Mouse (Mus musculus) heart, adult 2 months (tissue): ENCODE results near the gene Gpr183. TPM values are rescaled to one million over a fixed set of nuclear protein-coding genes. Genes with fewer than 3 reads are reported as not detected.

Experiments
- DNase-seq, 2 experiments: peaks; one replicate each; pipeline ENCODE4 v3.0.0; 2021
- H3K27ac ChIP-seq: fragments of 200-600 bp; 2 replicates; pipeline ENCODE4 v1.8.1; 2022
- H3K27me3 ChIP-seq: fragments of 200-500 bp; 2 replicates; pipeline ENCODE4 v1.6.1; 2012; ENCODE audit warnings: mild to moderate bottlenecking, low read length, inconsistent platforms, mixed read lengths; ENCODE audit not compliant: control insufficient read depth, insufficient read depth
- H3K36me3 ChIP-seq: fragments of 200-500 bp; 2 replicates; pipeline ENCODE4 v1.6.1; 2012; ENCODE audit warnings: low read length, inconsistent platforms; ENCODE audit not compliant: control insufficient read depth, insufficient read depth
- H3K4me1 ChIP-seq: fragments of 200-500 bp; 2 replicates; pipeline ENCODE4 v1.6.1; 2011; ENCODE audit warnings: low read length; ENCODE audit not compliant: control insufficient read depth, insufficient read depth
- H3K4me3 ChIP-seq: fragments of 200-600 bp; 2 replicates; pipeline ENCODE4 v1.8.1; 2022
- H3K79me2 ChIP-seq: fragments of 200-500 bp; replicated peaks from 2 replicates; pipeline ENCODE4 v1.6.1; 2012; ENCODE audit warnings: mild to moderate bottlenecking, inconsistent platforms, low read length, moderate library complexity, mixed read lengths; ENCODE audit not compliant: control insufficient read depth, insufficient read depth
- H3K9ac ChIP-seq: fragments of 200-500 bp; 2 replicates; pipeline ENCODE4 v1.6.1; 2012; ENCODE audit warnings: low read depth, mild to moderate bottlenecking, control low read depth, inconsistent platforms, low read length, mixed read lengths
- CTCF ChIP-seq: fragments of 200-600 bp; IDR thresholded peaks from 2 replicates; pipeline ENCODE4 v1.8.1; 2022; ENCODE audit warnings: antibody characterized with exemption, mild to moderate bottlenecking, moderate library complexity
- EP300 ChIP-seq: fragments of 200-500 bp; IDR thresholded peaks from 2 replicates; pipeline ENCODE4 v1.6.1; 2011; ENCODE audit warnings: low read depth, low read length, control low read depth; ENCODE audit not compliant: insufficient read depth
- POLR2A ChIP-seq: fragments of 200-500 bp; IDR thresholded peaks from 2 replicates; pipeline ENCODE4 v1.6.1; 2011; ENCODE audit warnings: mild to moderate bottlenecking, low read depth, low read length, control low read depth; ENCODE audit not compliant: insufficient read depth
- WGBS: fragments of 180-500 bp; shearing (Covaris S2); methylation state at CpG from one replicate; pipeline ENCODE4 v1.1.7; 2018; 5-methylcytosine and 5-hydroxymethylcytosine counted together
- intact Hi-C: fragments of 180-260 bp; cut with DNase I; formaldehyde crosslinking; loops from one replicate; pipeline ENCODE4 v1.15.1; 2025
- polyA plus RNA-seq: library from polyadenylated mRNA; depleted of rRNA; stranded (reverse); fragments of >200 nt; gene quantifications from 2 replicates; pipeline ENCODE4 v1.2.3, GENCODE M21; 2012
- total RNA-seq, 2 experiments: library from RNA; stranded (reverse); gene quantifications; 2 replicates each; pipeline ENCODE4 v1.2.3; 2021

The Gpr183 gene
- total and polyA plus RNA-seq, 3 experiments, result 0.84 to 1.3 (median 1.1) TPM

DNA sequence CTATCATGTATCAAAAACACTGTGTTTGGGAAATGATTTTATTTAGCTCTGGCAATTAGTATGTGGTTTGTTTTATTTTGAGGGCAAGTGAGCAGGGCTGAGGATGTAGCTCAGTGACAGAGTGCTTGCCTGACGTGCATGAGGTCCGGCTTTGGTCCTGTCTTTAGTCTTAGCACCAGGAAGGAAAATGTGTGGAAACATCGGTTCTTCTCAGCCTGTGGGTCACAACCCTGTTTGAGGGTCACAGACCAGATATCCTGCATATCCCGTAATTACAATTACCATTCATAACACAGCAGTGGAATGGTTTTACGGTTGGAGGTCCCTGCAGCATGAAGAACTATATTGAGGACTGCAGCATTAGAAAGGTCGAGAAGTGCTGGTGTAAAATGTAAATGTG lies 21.0 kb upstream of the Gpr183 start:
- Histone ChIP-seq H3K27ac (no peak overlapping the region), H3K9ac (no peak overlapping the region), H3K79me2 (no peaks in the 10 kb centered on the region), H3K4me3 (no peak overlapping the region), H3K36me3 (peaks cover 2% of the 10 kb centered on the region; the same call in 1 of the 2 replicates), H3K27me3 (no peaks in the 10 kb centered on the region), H3K4me1 (peaks cover 3% of the 10 kb centered on the region)
- DNase-seq, result no peak
- intact Hi-C loops, result no loop called here
- WGBS, result 55% methylated on average over 6 of the region's 6 CpGs
- TF ChIP-seq CTCF, result no peak

DNA sequence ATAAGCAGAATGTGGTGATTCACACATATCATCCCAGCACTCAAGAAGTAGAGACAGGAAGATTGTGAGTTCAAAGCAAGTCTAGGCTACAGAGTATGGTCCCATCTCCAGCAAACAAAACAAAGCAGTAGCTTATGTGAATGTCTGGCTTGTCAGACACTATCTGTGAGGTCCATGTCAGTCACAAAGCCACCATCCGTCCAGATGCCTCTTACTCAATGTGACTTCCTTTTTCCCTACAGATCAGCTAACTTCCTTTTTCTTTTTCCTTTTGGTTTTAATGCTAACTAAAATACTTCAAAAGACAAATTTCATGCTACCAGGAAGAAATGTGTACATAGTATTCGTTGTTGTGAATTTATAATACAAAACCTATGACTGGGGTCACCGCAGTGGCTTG lies 20.5 kb upstream of the Gpr183 start:
- no peak overlapping the region for H3K4me3 ChIP-seq
- WGBS, result 40% methylated on average over 3 of the region's 3 CpGs
- H3K9ac ChIP-seq, result no peak overlapping the region
- peaks cover 3% of the 10 kb centered on the region for H3K4me1 ChIP-seq
- DNase-seq, result no peak
- intact Hi-C loops, result no loop called here
- TF ChIP-seq POLR2A, result no peak
- TF ChIP-seq CTCF, result no peak
- TF ChIP-seq EP300, result no peak
- no peaks in the 10 kb centered on the region for H3K79me2 ChIP-seq
- H3K27ac ChIP-seq, result no peak overlapping the region
- no peaks in the 10 kb centered on the region for H3K27me3 ChIP-seq
- H3K36me3 ChIP-seq, result peaks cover 2% of the 10 kb centered on the region; the same call in 1 of the 2 replicates

DNA sequence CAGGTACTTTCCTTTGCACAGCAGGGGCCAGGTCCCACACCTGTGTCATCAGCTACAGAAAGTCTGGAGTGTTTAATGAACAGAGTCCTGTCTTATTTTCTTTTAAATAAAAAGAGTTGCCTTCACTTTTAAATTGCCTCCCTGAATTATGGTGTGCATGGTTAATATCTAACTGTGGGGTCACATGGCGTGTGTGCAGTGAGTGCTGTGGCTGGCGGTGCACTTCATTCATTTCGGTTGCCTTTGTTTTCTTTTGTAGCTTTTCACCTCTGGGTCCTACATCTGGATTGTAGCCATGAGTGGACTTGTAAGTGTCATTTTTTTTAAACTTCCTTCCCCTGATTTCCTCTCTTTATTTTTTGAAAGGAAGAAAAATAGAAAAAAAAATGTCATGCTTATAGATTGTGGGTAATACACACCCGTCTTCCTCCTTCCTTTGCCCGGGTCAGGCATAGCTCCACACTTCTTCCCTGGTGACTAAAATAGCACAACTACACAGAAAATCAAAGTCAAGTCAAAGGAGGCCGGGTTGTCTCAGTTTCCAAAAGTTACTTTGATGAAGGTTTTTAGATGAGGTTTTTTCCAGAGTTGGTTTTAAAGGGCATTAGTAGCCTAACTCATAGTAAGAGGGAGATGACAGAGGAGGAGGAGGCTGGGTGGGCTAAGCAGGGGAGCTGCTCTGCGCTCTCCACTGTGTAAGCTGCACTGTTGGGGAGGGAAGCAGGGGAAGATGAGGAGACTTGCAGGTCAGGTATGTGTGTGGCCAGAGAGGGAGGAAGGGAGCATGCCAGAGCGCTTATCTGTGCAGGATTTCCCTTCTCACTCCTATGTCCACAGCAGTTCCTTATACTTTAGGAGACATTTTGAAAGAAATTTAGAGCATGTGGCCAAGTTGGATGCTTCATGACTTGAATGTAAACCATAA lies 18.3 kb upstream of the Gpr183 start:
- Histone ChIP-seq H3K36me3 (peaks cover 2% of the 10 kb centered on the region; the same call in 1 of the 2 replicates), H3K4me3 (no peak overlapping the region), H3K9ac (no peak overlapping the region), H3K27ac (no peak overlapping the region; the same call in 1 of the 2 replicates), H3K27me3 (no peaks in the 10 kb centered on the region), H3K79me2 (no peaks in the 10 kb centered on the region), H3K4me1 (peaks cover 3% of the 10 kb centered on the region)
- WGBS, result 40% methylated on average over 8 of the region's 8 CpGs
- DNase-seq, result no peak
- intact Hi-C loops, result loop anchor here (5.0 kb wide), 1 partner anchor 51 kb away; no protein-coding TSS in a partner anchor
- TF ChIP-seq POLR2A (no peak), EP300 (no peak), CTCF (no peak)

DNA sequence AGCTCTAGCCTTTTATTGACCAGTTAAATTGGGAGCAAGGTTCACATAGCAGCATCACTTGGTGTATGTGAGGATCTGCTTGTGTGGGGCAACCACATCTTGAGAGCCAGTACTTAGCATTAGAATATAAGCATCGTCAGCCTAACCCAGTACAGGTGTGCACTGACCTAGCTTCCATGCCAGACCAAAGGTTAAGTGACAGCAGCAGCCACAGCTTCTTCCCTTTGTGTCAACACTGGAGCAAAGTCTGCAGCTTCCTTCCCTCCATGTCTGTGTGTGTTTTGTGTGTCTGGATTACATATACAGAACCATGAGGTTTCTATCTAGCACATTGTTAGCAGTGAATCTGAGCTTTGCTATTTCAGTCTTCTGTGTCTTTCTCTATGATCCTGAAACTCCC lies 16.5 kb upstream of the Gpr183 start:
- intact Hi-C loops, result loop anchor here (5.0 kb wide), 1 partner anchor 49 kb away; no protein-coding TSS in a partner anchor
- Histone ChIP-seq H3K4me3 (no peak overlapping the region), H3K36me3 (peaks cover 2% of the 10 kb centered on the region; the same call in 1 of the 2 replicates), H3K4me1 (peaks cover 2% of the 10 kb centered on the region), H3K79me2 (no peaks in the 10 kb centered on the region), H3K27me3 (no peaks in the 10 kb centered on the region), H3K9ac (no peak overlapping the region), H3K27ac (no peak overlapping the region)
- no peak for TF ChIP-seq EP300
- TF ChIP-seq POLR2A, result no peak
- TF ChIP-seq CTCF, result no peak
- WGBS, result 77% methylated on average over 1 of the region's 1 CpGs
- no peak for DNase-seq

DNA sequence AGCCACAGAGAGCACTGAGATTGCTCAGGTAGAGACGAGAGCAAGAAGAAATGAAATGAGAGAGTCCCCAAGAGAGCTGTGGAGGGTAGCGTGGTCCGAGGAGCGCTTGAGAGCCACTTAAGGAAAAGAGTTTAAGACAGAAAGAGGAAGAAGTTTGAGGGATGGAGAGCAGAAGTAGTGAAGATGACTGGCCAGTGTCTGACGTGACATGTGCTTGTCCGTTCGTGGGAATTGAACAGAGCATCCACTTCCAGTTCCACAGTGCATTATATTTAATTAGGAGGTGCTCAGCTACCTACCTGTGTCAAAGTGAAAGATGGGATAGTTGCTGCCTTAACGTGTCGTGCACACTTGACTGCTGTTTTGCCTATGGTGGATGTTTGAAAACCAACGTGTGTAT lies 8.1 kb upstream of the Gpr183 start:
- no peak overlapping the region for H3K27ac ChIP-seq
- 90% methylated on average over 10 of the region's 10 CpGs for WGBS
- DNase-seq, result no peak
- H3K79me2 ChIP-seq, result peaks cover 3% of the 10 kb centered on the region; the same call in 1 of the 2 replicates
- no peaks in the 10 kb centered on the region for H3K27me3 ChIP-seq
- H3K4me3 ChIP-seq, result no peak overlapping the region
- no peak overlapping the region for H3K9ac ChIP-seq
- TF ChIP-seq CTCF (no peak), POLR2A (no peak), EP300 (no peak)
- intact Hi-C loops, result no loop called here
- H3K4me1 ChIP-seq, result no peaks in the 10 kb centered on the region
- H3K36me3 ChIP-seq, result no peaks in the 10 kb centered on the region

DNA sequence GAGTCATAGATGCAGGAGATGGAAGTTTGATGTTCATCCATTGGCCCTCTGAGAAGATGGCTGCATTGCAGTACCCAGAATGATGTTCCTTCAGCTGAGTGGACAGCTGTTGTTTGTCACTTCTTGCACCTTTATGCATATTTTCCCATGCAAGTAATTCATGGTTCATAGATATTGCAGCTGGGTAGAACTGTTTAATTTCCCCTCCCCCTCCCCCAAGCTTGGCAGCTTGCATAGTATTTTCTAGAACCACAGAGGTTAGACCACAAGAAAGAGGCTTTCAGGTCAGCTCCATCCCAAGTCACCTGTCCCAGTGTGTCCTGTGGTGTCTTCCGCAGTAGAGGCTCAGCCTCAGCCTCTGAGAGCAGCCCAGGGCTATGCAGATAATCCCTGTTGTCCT lies 5.4 kb upstream of the Gpr183 start:
- Histone ChIP-seq H3K4me3 (no peak overlapping the region), H3K4me1 (no peaks in the 10 kb centered on the region; the same call in 1 of the 2 replicates), H3K27me3 (no peaks in the 10 kb centered on the region), H3K36me3 (no peaks in the 10 kb centered on the region), H3K79me2 (peaks cover 6% of the 10 kb centered on the region; the same call in 1 of the 2 replicates), H3K27ac (no peak overlapping the region), H3K9ac (no peak overlapping the region)
- TF ChIP-seq EP300, result no peak
- TF ChIP-seq POLR2A, result no peak
- TF ChIP-seq CTCF, result no peak
- DNase-seq, result no peak
- intact Hi-C loops, result no loop called here
- 100% methylated on average over 1 of the region's 1 CpGs for WGBS
